Mouse (Mus musculus) neural tube, embryonic 12.5 days (tissue): Measurements from ENCODE around the gene Rpl27. TPM values are rescaled to one million over a fixed set of nuclear protein-coding genes. Genes with fewer than 3 reads are reported as not detected.

ENCODE experiments used
- ATAC-seq: fragments of 200-750 bp; cut with Nextera tagmentation; 2 replicates; pipeline ENCODE4 v1.8.0; 2017; ENCODE audit warnings: low read depth, mild to moderate bottlenecking, moderate TSS enrichment, moderate library complexity; ENCODE audit not compliant: low FRiP score
- H3K27ac ChIP-seq: fragments of 300-500 bp; sonication (generic); 2 replicates; pipeline ENCODE4 v1.5.1; 2016
- H3K27me3 ChIP-seq: fragments of 300-500 bp; sonication (generic); replicated peaks from 2 replicates; pipeline ENCODE4 v1.6.1; 2016; ENCODE audit warnings: mild to moderate bottlenecking
- H3K36me3 ChIP-seq: fragments of 300-500 bp; sonication (generic); 2 replicates; pipeline ENCODE4 v1.6.1; 2016; ENCODE audit warnings: mild to moderate bottlenecking
- H3K4me1 ChIP-seq: fragments of 300-500 bp; sonication (generic); 2 replicates; pipeline ENCODE4 v1.6.1; 2016
- H3K4me2 ChIP-seq: fragments of 300-500 bp; sonication (generic); replicated peaks from 2 replicates; pipeline ENCODE4 v1.6.1; 2016; ENCODE audit warnings: mild to moderate bottlenecking
- H3K4me3 ChIP-seq: fragments of 300-500 bp; sonication (generic); 2 replicates; pipeline ENCODE4 v1.5.1; 2016
- H3K9ac ChIP-seq: fragments of 300-500 bp; sonication (generic); 2 replicates; pipeline ENCODE4 v1.6.1; 2016; ENCODE audit warnings: mild to moderate bottlenecking
- H3K9me3 ChIP-seq: fragments of 300-500 bp; sonication (generic); 2 replicates; pipeline ENCODE4 v1.6.1; 2016; ENCODE audit warnings: mild to moderate bottlenecking
- WGBS: fragments of 180-500 bp; shearing (Covaris S2); methylation state at CpG from one replicate; pipeline ENCODE4 v1.1.7; 2016; 5-methylcytosine and 5-hydroxymethylcytosine counted together
- polyA plus RNA-seq: library from polyadenylated mRNA; unstranded; fragments of >200 nt; fragmentation: Nextera tagmentation; extraction: Ambion mirVana; gene quantifications from 2 replicates; pipeline ENCODE4 v1.2.1, GENCODE M21; 2016

Rpl27 gene
- polyA plus RNA-seq, 1 experiment from 2014 or later: 327 TPM

GRCm38 (mm10) chr11:101450394-101450793 is 8.3 kb downstream of the Rpl27 start:
- Histone ChIP-seq H3K4me2 (no peak overlapping the region), H3K27ac (no peak overlapping the region), H3K36me3 (peaks cover 8% of the 10 kb centered on the region), H3K9me3 (no peaks in the 10 kb centered on the region), H3K9ac (no peak overlapping the region), H3K4me3 (no peak overlapping the region), H3K4me1 (peaks cover 7% of the 10 kb centered on the region), H3K27me3 (no peaks in the 10 kb centered on the region)
- no peak for ATAC-seq
- 85% methylated on average over 3 of the region's 3 CpGs for WGBS

- no peaks in the 10 kb centered on the region for H3K27me3 ChIP-seq
- peaks cover 7% of the 10 kb centered on the region for H3K4me1 ChIP-seq
- 93% methylated on average over 10 of the region's 10 CpGs for WGBS
- peaks cover under 1% of the 10 kb centered on the region; the same call in 1 of the 2 replicates for H3K36me3 ChIP-seq
- no peak overlapping the region for H3K4me3 ChIP-seq
- no peak overlapping the region for H3K27ac ChIP-seq
- no peak for ATAC-seq
- no peak overlapping the region for H3K9ac ChIP-seq
- H3K4me2 ChIP-seq: no peak overlapping the region
- no peaks in the 10 kb centered on the region for H3K9me3 ChIP-seq
Measured at GRCm38 (mm10) chr11:101451536-101451935, 9.4 kb downstream of the Rpl27 start.

- no peak for ATAC-seq
- no peak overlapping the region for H3K4me3 ChIP-seq
- 77% methylated on average over 10 of the region's 10 CpGs for WGBS
Measured at GRCm38 (mm10) chr11:101452093-101452774, 10.1 kb downstream of the Rpl27 start.

GRCm38 (mm10) chr11:101454702-101455101 is 12.6 kb downstream of the Rpl27 start:
- 61% methylated on average over 6 of the region's 6 CpGs for WGBS
- Histone ChIP-seq H3K9me3 (no peaks in the 10 kb centered on the region), H3K27ac (no peak overlapping the region), H3K36me3 (peaks cover 25% of the 10 kb centered on the region), H3K9ac (no peak overlapping the region), H3K4me1 (peaks cover 7% of the 10 kb centered on the region), H3K27me3 (no peaks in the 10 kb centered on the region), H3K4me2 (no peak overlapping the region), H3K4me3 (no peak overlapping the region)
- no peak for ATAC-seq

More at GRCm38 (mm10) chr11:101452093-101452774, 10.1 kb downstream of the Rpl27 start:
- no peaks in the 10 kb centered on the region for H3K9me3 ChIP-seq
- H3K4me2 ChIP-seq: no peak overlapping the region
- H3K9ac ChIP-seq: no peak overlapping the region
- peaks cover 7% of the 10 kb centered on the region for H3K4me1 ChIP-seq
- no peaks in the 10 kb centered on the region for H3K27me3 ChIP-seq
- H3K36me3 ChIP-seq: peaks cover under 1% of the 10 kb centered on the region
- H3K27ac ChIP-seq: no peak overlapping the region

- peaks cover 7% of the 10 kb centered on the region for H3K4me1 ChIP-seq
- H3K9ac ChIP-seq: no peak overlapping the region
- no peak overlapping the region for H3K4me2 ChIP-seq
- H3K36me3 ChIP-seq: peaks cover 35% of the 10 kb centered on the region
- no peak overlapping the region for H3K27ac ChIP-seq
- no peaks in the 10 kb centered on the region for H3K9me3 ChIP-seq
- no peak overlapping the region for H3K4me3 ChIP-seq
- H3K27me3 ChIP-seq: no peaks in the 10 kb centered on the region
- 88% methylated on average over 7 of the region's 7 CpGs for WGBS
- ATAC-seq: no peak
Measured at GRCm38 (mm10) chr11:101455627-101456026, 13.5 kb downstream of the Rpl27 start.

- Histone ChIP-seq H3K4me3 (no peak overlapping the region), H3K4me1 (peaks cover 14% of the 10 kb centered on the region), H3K9ac (no peak overlapping the region), H3K9me3 (no peaks in the 10 kb centered on the region), H3K4me2 (no peak overlapping the region), H3K27me3 (no peaks in the 10 kb centered on the region), H3K27ac (no peak overlapping the region), H3K36me3 (peaks cover 54% of the 10 kb centered on the region)
- 89% methylated on average over 9 of the region's 9 CpGs for WGBS
- no peak for ATAC-seq
Measured at GRCm38 (mm10) chr11:101457631-101458030, 15.5 kb downstream of the Rpl27 start.

GRCm38 (mm10) chr11:101458217-101458616 is 16.1 kb downstream of the Rpl27 start:
- Histone ChIP-seq H3K9ac (no peak overlapping the region), H3K36me3 (peaks cover 55% of the 10 kb centered on the region), H3K4me2 (no peak overlapping the region), H3K27ac (no peak overlapping the region), H3K4me3 (no peak overlapping the region), H3K9me3 (no peaks in the 10 kb centered on the region), H3K4me1 (peaks cover 19% of the 10 kb centered on the region), H3K27me3 (no peaks in the 10 kb centered on the region)
- WGBS: 80% methylated on average over 12 of the region's 12 CpGs
- no peak for ATAC-seq

GRCm38 (mm10) chr11:101459716-101460115 is 17.6 kb downstream of the Rpl27 start:
- Histone ChIP-seq H3K4me1 (peaks cover 30% of the 10 kb centered on the region), H3K4me2 (no peak overlapping the region), H3K27me3 (no peaks in the 10 kb centered on the region), H3K9me3 (no peaks in the 10 kb centered on the region), H3K36me3 (peaks cover 55% of the 10 kb centered on the region), H3K9ac (no peak overlapping the region), H3K27ac (no peak overlapping the region), H3K4me3 (no peak overlapping the region)
- ATAC-seq: no peak
- 54% methylated on average over 6 of the region's 6 CpGs for WGBS

- no peak overlapping the region for H3K4me2 ChIP-seq
- no peak overlapping the region for H3K27ac ChIP-seq
- H3K4me1 ChIP-seq: peaks cover 33% of the 10 kb centered on the region
- no peaks in the 10 kb centered on the region for H3K27me3 ChIP-seq
- no peak overlapping the region for H3K4me3 ChIP-seq
- no peak for ATAC-seq
- H3K36me3 ChIP-seq: peaks cover 55% of the 10 kb centered on the region
- no peak overlapping the region for H3K9ac ChIP-seq
- 90% methylated on average over 15 of the region's 15 CpGs for WGBS
- no peaks in the 10 kb centered on the region for H3K9me3 ChIP-seq
Measured at GRCm38 (mm10) chr11:101460321-101460720, 18.2 kb downstream of the Rpl27 start.

- no peaks in the 10 kb centered on the region for H3K9me3 ChIP-seq
- H3K36me3 ChIP-seq: peaks cover 55% of the 10 kb centered on the region
- no peak overlapping the region for H3K9ac ChIP-seq
- no peak overlapping the region for H3K4me3 ChIP-seq
- WGBS: 69% methylated on average over 14 of the region's 14 CpGs
- no peak overlapping the region for H3K27ac ChIP-seq
- H3K4me2 ChIP-seq: peak overlapping the region; percentile 90; the same call in 1 of the 2 replicates
- H3K27me3 ChIP-seq: no peaks in the 10 kb centered on the region
- ATAC-seq: no peak
- peaks cover 38% of the 10 kb centered on the region for H3K4me1 ChIP-seq
Measured at GRCm38 (mm10) chr11:101462141-101462540, 20.0 kb downstream of the Rpl27 start.

GRCm38 (mm10) chr11:101462583-101463440 is 20.7 kb downstream of the Rpl27 start:
- no peaks in the 10 kb centered on the region for H3K9me3 ChIP-seq
- no peak overlapping the region for H3K9ac ChIP-seq
- H3K4me3 ChIP-seq: no peak overlapping the region
- H3K4me2 ChIP-seq: peak overlapping the region; percentile 90
- H3K27me3 ChIP-seq: no peaks in the 10 kb centered on the region
- whole genome bisulfite sequencing: 36% methylated on average over 13 of the region's 13 CpGs
- no peak for ATAC-seq
- H3K36me3 ChIP-seq: peaks cover 49% of the 10 kb centered on the region
- H3K27ac ChIP-seq: no peak overlapping the region
- H3K4me1 ChIP-seq: peaks cover 41% of the 10 kb centered on the region

- peak within 1 kb of the TSS; percentile 85 for H3K4me3 ChIP-seq
- no peaks in the 10 kb centered on the region for H3K9me3 ChIP-seq
- H3K4me2 ChIP-seq: peak within 1 kb of the TSS; percentile 90
- H3K27me3 ChIP-seq: no peaks in the 10 kb centered on the region
- peaks cover 32% of the 10 kb centered on the region for H3K36me3 ChIP-seq
- WGBS: 16% methylated on average over 12 of the region's 12 CpGs
- peak within 1 kb of the TSS; percentile 66 for H3K27ac ChIP-seq
- H3K9ac ChIP-seq: peak within 1 kb of the TSS; percentile 78
- peaks cover 49% of the 10 kb centered on the region for H3K4me1 ChIP-seq
- ATAC-seq: no peak
Measured at GRCm38 (mm10) chr11:101464211-101465100, 22.4 kb downstream of the Rpl27 start, which contains the start of gene Rnd2. Gene Rnd2, plus strand, starts transcription at chr11:101464999.
